Mouse (Mus musculus) C2C12 (cell line): ENCODE measurements around the gene Flna.

Experiments
- CTCF ChIP-seq: IDR thresholded peaks from one replicate; pipeline ENCODE4 v1.5.1; 2011; ENCODE audit not compliant: control insufficient read depth, insufficient read depth, insufficient read length
- FOSL1 ChIP-seq: IDR thresholded peaks from one replicate; pipeline ENCODE4 v1.8.0; 2011; ENCODE audit warnings: mild to moderate bottlenecking, low read length; ENCODE audit not compliant: poor library complexity, insufficient read depth, severe bottlenecking
- MYOD1 ChIP-seq: IDR thresholded peaks from one replicate; pipeline ENCODE4 v1.6.1; 2011; ENCODE audit warnings: low read depth; ENCODE audit not compliant: control insufficient read depth, insufficient read length

- TF ChIP-seq CTCF: no peak
- no peak for TF ChIP-seq MYOD1
- TF ChIP-seq FOSL1: no peak
Observed at GRCm38 (mm10) chrX:74277916-74278315, 28.3 kb upstream of the Flna start.
